Mouse (Mus musculus) WW6 (cell line): Measurements from ENCODE around the gene Tec.

Source experiments
- DNase-seq: peaks from one replicate; pipeline ENCODE4 v3.0.0-alpha.2; 2013; ENCODE audit warnings: low read depth, low spot score

The Tec gene

DNA sequence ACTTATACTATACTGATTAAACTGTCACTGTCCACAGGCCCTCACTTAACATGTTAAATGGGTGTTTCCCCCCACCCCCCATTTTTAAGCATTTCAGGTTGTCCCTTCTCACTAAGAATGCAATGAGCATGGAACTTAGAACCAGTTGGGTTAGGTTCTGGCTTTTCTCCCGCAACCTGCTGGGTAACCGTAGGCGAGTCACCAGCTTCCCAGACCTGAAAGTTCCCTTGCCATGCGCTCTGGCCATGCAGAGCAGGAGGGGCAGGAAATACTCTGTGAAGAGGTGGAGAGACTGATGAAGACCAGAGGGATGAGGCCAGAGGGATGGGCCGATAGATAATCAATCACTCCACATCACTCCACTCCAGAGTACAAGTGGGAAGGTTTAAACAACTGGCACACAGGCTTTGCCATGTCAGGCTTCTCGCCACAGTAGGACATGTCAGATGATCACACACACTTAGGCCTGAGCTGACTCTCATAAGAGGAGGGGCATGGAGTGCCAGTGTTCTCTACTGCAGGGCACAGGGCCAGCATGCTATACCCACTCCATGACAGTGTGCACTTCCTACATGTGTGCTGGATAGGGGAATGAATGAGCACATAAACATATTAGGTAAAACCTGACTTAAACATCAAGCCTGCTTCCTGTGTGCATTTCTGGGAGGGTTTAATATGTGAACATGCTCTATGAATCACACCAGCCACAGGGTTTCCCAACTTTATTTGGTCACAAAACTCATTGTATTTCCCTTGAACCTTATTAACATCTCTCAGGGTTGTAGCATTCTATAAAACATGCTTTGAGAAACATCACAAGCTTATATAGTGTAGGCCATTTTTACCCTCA lies 13.9 kb downstream of the Tec start:
- DNase-seq = no peak

DNA sequence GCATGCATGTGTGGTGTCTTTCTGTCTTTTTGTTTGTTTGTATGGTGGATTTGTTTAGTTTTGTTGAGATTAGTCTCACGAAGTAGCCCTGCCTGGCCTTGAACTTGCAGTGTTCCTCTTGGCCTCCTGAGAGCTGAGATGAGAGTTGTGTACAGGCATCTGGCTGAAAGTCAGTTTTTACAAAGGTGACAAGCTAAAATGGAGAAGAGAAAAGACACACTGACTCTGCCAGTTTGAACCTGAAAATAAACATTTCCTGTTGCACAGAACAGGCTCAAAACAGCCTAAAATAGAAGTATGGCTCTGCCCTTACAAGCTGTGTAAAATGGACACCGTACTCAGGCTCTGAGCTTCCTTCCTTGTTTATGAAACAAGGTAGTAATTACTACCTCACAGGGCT lies 14.9 kb downstream of the Tec start:
- DNase-seq = no peak

DNA sequence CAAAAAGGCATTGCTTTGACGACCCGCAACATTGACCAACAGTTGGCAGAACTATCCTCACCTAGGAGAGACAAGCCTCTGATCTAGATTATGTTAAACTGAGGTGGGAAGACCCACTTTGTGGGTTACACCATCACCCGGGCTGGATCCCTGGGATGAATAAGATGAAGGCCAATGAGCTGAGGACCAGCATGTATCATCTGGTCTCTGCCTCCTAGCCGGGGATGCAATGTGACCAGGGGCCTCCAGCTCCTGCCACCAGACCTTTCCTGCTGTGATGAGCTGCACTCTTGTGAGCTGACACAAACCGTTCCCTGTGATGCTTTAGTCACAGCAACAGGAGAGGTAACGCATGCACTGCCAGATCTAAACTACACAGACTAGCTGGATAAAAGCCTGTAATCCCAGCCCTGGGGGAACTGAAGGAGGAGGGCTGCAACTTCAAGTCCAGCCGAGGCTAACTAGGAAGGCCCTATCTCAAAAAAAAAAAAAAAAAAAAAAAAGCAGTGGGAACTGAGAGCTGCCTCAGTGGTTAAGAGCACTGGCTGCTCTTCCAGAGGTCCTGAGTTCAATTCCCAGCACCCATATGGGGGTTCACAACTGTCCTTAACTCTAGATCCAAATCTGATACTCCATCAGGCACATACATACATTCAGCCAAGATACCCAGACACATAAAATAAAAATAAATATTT lies 15.8 kb downstream of the Tec start:
- no peak for DNase-seq

DNA sequence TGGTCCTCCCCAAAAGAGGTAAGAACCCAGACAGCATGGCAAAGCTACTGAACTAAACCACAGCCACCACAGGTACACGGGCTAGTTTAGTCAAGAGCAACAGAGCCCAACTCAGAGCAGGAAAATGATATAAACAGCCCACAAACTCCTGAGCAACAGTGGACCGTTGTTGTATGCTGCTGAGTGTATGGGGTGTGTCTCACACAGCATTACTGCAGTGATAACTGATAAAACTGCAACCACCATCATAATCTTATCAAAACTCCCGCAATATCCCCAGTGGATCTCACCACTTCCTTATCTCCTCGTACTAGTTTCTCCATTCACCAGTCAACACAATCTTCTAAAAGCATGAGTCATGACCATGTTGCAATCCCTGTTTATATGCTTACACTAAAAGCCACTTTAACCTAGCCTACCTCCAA lies 16.6 kb downstream of the Tec start:
- no peak for DNase-seq

DNA sequence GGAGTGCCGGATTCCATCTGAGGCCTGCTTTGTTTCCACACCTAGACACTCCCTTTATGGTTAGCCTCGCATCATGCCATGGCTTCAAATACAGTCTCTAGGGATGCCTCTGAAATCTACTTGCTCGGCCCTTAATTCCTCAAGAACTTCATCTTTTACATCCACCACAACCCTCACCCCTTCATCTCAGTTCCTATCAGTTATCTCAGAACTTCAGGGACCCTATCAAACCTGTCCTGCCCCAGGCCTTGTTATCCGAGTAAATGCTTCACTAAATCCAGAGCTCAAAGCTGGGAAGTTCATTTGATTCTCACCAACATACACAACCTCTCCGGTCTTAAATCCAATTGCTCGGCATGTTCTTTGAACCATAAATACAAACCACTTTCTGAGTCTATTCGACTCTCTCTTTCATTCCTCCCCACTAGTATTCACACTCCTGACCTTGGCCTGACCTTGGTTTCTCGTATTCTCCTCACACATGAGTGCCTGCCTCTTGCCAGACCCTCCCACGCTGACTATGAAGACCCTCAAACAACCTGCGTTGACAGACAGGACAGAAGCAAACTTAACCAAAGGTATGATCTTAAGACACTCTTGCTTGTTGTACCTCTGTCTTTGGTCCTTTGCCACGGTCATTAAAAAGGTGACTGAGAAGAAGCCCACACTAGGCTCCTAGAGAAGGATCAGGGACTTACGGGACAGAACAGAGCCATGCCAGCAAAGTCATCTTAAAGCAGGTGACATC lies 17.2 kb downstream of the Tec start:
- DNase-seq = no peak

DNA sequence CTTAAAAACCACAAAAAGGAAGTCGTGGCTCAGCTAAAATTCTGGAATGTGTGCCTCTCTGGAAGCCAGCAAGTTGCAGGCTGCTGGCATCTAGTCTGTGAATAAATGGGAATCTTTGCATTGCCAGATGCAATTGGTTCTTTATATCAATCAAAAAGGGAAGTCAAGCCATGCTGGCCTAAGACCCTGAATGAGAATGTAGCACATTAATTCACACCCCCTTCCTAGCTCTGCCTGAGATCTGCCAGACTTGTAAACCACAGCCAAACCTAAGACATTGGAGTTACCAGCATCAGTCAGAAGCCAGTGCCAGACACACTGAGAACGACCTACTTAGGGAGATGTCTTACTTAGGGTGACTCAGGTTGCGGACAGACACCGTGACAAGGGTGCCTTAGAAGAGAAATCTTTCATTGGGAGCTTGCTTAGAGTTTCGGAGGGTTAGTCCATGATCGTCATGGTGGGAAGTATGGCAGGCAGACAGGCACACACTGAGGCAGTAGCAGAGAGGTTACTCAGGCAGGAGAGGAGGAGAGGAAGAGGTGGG lies 19.3 kb downstream of the Tec start:
- DNase-seq = no peak

DNA sequence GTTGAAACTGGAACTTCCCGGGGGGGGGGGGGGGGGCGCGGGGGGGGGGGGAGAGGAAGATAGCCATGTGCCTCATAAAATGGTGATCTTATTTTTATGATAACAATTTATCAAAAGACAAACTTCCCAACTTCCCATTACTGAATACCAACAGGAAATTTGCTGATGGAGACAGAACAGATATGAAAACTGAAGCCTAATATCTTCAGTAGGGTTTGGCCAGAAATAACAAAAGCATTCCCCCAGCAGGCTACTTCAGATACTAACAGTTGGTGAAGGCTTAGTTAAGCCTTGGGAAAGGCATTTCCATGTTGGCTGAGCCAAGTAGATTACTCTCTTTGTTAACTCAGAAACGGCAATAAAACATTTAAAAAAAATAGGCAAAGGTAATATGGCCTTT lies 21.6 kb downstream of the Tec start:
- no peak for DNase-seq

DNA sequence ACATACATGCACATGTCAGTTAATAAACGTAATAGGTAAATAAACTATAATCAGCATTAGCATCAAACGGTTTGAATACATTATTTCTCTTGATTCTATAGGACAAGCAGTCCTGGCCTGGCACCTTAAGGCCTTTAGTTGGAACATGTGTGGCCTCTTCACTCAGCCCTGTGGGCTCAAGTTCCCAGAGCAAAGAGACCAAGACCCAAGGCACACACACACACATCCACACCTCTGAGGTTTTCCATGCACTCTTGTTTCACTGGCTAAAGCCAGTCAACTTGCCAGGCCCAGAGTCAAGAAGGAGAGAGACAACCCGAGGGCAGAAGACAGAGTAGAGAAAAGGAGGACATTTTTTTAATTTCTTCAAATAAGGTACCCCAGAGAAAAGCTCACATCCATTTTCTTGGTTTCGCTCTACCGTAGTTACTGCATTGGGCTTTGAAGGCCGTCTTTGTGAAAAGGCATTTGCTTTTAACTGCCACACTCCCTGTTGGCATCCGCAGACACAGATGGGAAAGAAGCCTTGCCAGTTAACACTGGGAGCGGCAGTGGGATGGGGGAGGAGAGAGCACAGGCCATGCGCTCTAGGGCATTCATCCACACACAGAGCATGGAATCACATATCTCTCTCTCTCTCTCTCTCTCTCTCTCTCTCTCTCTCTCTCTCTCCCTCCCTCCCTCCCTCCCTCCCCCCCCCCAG lies 22.2 kb downstream of the Tec start:
- DNase-seq = no peak

DNA sequence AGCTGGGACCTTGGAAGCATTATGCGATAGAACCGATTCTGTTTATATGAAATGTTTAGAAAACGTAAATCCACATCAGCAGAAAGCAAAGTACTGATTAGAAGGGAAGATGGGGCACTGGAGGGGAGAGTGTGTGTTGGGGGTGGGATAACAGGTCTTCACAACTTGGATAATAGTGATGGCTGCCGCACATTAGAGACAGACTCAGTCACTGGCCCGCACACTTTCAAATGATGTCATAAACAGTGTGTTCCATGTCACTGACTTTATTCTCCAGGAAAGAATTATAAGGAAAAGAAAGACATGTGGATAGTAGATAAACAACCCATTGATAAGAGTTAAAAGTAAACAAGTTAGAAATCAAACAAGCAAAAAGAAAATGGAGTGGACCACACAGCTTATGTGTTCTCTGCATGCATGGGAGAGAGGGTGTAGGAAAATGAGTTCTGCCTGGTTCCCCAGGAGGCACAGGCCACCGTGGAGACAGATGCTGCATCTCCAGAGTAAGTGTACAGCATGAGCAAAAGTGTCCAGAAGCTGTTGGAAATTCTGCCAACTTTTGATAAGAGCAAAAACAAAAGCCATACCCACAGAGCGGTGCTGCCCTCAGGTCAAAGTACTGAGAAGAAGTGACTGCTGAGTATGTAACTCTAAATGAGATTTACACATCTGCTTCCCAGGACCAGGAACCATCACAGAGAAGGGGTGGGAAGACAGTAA lies 23.3 kb downstream of the Tec start:
- DNase-seq = no peak

DNA sequence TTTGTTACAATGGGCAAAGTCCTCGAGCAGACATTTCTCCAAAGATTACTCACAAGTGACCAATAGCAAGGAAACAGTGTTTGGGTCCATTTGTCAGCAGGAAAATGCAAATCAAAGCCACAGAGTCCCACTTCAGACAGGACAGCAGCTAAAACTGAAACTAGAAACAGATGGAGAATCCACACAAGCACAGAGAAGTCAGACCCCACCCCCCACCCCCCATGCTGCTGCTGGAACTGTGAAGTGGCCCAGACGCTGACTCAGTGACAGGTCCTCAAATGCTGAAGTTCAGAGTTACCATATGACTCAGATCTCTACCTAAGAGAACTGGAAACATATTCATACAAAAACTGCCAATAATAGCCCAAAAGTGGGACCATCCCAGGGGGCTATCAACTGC lies 24.0 kb downstream of the Tec start:
- no peak for DNase-seq

DNA sequence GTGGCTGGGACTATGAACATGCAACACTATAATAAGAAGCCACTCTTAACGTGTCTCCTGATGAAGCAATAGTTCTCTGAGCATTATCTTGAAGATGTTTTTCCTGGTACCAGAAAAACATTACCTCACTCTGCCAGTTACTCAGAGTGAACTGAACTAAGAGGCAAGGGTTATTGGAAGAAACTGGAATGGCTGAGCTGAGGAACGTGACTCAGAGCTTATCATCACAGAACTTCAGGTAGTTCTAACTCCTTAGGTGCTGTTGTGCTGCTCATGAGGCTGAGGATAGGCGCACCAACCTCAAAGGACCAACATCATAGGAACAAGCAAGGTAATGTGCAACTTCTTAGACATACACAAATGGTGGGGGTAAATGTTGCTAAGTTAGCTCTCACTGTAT lies 28.6 kb downstream of the Tec start:
- no peak for DNase-seq

DNA sequence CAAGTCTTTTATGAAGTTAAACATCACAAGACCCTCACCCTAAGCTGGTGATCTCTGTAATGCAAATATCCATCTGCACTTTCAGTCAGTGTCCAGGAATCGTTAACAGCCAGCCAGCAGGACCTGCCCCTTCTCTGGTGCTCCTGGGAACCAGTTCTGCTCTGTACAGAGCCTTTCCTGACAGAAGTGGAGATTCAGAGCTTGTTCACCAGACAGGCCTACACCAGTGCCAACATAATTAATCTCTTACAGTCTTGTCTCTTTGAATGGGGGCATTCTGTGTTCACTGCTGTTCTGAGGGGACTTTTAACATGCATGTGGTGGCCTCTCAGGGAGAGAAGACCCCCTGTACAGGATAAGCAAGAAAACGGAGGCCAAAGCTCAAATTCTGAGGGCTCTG lies 29.3 kb downstream of the Tec start:
- no peak for DNase-seq

DNA sequence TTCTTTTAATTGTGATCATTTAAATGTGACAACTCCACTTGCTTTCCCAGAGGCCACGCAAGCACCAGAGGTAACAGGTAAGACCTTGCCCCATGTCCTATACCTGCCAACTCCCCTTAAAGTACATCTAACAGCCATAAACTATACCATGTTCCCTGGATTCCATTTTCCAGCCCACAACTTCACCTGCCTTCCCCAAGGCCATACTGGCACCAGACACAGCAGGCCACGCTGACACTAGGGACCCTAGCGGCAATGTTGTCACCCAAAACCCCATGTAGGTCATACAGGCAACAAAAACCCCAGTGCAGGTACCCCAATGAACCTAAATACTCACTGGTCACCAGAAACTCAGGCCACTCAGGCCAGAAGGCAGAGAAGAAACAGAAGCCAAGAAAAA lies 32.6 kb downstream of the Tec start:
- DNase-seq = no peak

DNA sequence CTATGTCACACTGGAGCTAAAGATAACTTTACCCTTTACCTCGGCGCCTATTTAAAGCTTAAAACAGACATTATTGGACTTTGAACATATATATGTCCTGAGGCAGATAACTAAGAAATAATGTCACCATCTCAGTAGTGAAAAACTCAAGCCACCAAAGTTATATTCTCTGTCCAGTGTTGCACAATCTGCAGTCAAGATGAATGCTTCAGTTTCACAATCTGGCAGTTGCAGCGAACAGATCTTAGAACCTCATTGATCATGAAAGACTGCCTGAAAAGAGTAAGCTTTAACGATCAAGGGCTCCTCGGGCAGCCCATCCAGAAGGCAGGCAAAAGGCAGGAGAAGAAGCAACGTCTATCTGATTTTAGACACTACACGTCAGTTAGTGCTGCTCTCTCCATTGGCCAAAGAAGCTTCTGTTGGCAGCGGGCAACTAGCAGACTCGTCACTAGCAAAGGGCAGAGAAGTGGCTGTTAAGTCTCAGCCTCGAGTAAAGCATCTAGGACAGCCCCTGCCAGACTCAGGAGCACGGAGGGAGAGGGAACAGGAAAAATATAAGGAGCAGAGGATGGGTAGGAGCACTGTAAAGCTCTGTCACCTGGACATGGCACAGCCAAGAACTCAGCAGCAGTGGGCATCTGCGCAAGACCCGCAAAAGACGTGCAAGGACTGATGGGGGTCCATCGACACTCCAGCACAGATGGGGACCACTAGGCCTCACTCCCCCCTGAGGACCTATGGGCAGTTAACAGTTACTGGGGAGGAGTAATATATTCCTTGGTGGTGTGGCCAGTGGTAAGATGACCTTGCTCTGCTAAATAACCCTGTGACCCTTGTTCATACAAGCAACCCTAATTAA lies 35.1 kb downstream of the Tec start:
- DNase-seq = no peak

DNA sequence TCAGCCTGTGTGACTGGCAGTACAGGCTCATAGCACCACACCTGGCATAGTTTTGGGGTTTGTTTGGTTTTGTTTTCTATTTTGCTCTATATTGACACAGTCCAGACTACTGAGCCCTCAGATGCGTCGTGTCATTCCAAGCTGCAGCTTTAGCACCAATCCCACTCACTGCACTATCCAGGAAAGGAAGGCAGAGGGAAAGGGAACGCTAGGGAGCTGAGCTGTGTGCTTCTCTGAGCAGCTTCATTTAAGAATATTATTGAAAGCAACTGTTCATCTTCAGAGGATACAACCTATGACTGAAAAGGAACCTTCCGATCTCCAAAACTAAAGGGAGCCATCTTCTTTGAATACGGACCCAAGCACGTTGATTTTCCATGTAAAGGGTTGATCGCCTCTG lies 36.1 kb downstream of the Tec start:
- no peak for DNase-seq

DNA sequence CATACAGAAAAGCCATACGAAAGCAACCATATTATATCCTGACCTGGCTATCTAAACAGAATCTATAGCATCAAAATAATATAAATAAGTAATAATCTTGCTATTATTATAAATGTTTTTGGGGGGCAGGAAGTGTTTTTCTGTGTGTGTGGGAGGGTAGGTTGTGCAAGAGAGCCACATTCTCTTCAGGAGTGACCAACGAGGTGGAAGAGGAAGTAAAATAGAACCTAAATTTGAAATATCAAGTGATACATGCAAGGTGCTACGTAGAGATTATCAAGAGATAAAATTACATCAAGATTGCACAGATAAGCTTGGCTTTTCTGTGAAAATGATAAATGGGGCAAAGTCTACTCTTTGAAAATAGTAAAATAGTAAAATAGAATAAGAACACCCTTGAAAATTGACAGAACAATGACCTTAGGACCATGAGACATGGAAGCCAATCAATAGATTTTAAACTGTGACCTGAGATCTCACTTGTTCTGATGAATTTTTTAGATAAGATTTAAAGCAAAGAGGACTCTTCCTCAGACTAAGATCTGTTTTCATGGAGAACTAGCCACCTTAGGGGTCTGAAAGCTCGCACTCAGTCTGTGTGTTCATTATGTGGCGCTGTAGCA lies 37.2 kb downstream of the Tec start:
- no peak for DNase-seq

DNA sequence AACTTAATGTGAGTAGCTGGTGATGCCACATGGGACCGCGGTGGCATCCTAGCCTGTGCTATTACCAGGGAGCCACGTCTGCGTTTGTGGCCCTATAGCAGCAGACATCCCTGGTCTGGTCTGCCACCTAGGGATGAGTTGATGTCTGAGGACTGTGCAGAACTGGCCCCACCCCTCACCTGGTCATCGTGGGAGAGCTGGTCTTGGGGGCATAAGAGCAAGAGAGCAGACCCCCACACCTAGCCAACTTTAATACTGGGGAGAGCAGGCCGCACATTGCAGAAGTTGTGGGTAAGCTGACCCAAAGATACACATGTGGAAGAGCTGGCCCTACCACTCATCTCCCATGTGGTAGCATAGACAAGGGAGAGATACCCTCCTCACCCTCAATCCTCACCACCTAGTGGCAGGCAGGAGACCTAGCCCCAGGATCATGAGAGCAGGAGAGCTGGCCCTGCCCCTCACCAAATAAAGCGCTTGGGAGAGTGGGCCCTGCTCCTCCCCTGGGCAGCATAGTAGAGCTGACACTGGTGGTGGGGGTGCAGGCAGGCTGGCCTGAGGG lies 38.7 kb downstream of the Tec start:
- no peak for DNase-seq

DNA sequence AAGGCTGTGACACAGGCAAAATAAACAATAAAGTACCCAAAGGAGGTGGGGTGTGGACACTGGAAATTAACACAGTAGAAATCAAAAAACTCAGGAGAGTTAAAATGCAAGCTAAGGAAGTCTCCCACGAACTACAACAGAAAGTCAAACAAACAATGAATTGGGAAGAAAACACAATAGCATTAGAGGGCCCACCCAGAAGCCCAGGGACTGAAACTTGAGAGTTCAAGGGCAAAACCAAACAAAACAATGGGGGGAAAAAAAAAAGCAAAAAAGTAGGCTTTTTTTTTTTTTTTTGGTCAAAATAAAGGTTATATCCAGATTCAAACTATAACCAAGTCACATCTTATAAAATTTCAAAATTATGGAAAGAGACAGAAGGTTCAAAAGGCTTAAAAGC lies 39.9 kb downstream of the Tec start:
- no peak for DNase-seq

DNA sequence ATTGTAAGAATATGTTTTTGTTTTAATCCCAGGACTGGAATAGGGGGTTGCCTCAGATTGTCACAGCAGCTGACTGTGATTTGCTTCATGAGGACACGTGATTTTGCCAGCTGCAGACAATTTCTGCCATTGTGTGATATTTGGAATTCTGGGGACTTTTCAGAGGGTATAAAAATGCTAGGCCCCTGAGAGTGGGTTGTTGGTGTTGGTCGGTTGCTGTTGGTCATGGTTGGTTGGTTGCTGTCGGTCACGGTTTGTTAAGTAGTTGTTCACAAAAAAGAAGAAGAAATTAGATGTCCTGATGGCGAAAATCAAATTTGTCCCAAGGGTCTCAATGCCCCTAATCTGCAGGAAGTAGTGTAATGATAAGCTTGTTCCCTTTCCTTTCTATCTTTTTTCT lies 40.8 kb downstream of the Tec start:
- DNase-seq = no peak
